In genomic region chr19:43667430-43667809, GRCm38 (mm10) we compare ENCODE assay signal across 12 mouse cellular contexts. TPM values are rescaled to one million over a fixed set of nuclear protein-coding genes. Genes with fewer than 3 reads are reported as not detected.
A peak's percentile ranks its signal among the peaks of the same experiment; 100 is the strongest.
DNase-seq lines count a peak whose midpoint lies in the region; ATAC-seq and TF ChIP-seq lines count a peak whose summit lies in the region.
"Had no signal": no experiment of that assay in that cellular context is flagged by ENCODE, and none has a peak within 500 bp of the region (broad histone marks: within the 10 kb centered on the region; RNA-seq: fewer than 3 reads in every experiment).

No protein-coding gene starts in this region.

- DNase-seq in gastrocnemius, adult 2 months, result no peak
- no peak for DNase-seq in gastrocnemius, postnatal 10 days
- DNase-seq in midbrain, embryonic 14.5 days, result peak; percentile 23
- no peak for DNase-seq in midbrain, embryonic 11.5 days (ENCODE audit: low spot score, missing footprints)
- DNase-seq in thymus, postnatal 0 days (ENCODE audit: low spot score), result peak; percentile 25
- DNase-seq: gastrocnemius, postnatal 36 days had no signal

- no peaks in the 10 kb centered on the region for H3K4me1 ChIP-seq in midbrain, embryonic 14.5 days (ENCODE audit: control insufficient read depth, insufficient read depth, low read length)
- no peaks in the 10 kb centered on the region for H3K4me1 ChIP-seq in midbrain, embryonic 11.5 days (ENCODE audit: control insufficient read depth, insufficient read depth, low read length)
- peaks cover 2% of the 10 kb centered on the region; the same call in 1 of the 2 replicates for H3K4me1 ChIP-seq in bone marrow, adult 2 months (ENCODE audit: control insufficient read depth, insufficient read depth, low read length)
- H3K4me1 ChIP-seq in neural tube, embryonic 15.5 days, result peaks cover 9% of the 10 kb centered on the region
- H3K4me1 ChIP-seq in heart, embryonic 12.5 days (replicated peaks), result peaks cover 5% of the 10 kb centered on the region
- H3K4me1 ChIP-seq: midbrain, embryonic 12.5 days had no signal

- peak overlapping the region; percentile 8; the same call in 1 of the 2 replicates for H3K27ac ChIP-seq in gastrocnemius, adult 2 months
- H3K27ac ChIP-seq in midbrain, embryonic 14.5 days (replicated peaks; ENCODE audit: low read depth, low read length), result no peak overlapping the region
- no peak overlapping the region for H3K27ac ChIP-seq in midbrain, embryonic 11.5 days (ENCODE audit: low read depth, low read length)
- no peak overlapping the region for H3K27ac ChIP-seq in bone marrow, adult 2 months (ENCODE audit: control insufficient read depth, insufficient read depth, low read depth, low read length, poor library complexity)
- H3K27ac ChIP-seq in neural tube, embryonic 15.5 days (replicated peaks), result no peak overlapping the region
- H3K27ac ChIP-seq in heart, embryonic 12.5 days (ENCODE audit: poor library complexity, severe bottlenecking), result no peak overlapping the region
- H3K27ac ChIP-seq: midbrain, embryonic 12.5 days had no signal

- TF ChIP-seq CTCF in gastrocnemius, adult 2 months (IDR thresholded peaks at IDR 0.05), result peak; percentile 28; the same call in 1 of the 2 replicates
- TF ChIP-seq CTCF in bone marrow, adult 2 months (IDR thresholded peaks at IDR 0.05; ENCODE audit: control insufficient read depth, insufficient read depth, low read length), result peak; percentile 34

- intact Hi-C loops in gastrocnemius, adult 2 months (cut with DNase I), result loop anchor here (5.0 kb wide), 1 partner anchor 135 kb away; no protein-coding TSS in a partner anchor

- no peak overlapping the region for H3K9ac ChIP-seq in midbrain, embryonic 14.5 days (replicated peaks; ENCODE audit: low read length)
- no peak overlapping the region for H3K9ac ChIP-seq in midbrain, embryonic 11.5 days (ENCODE audit: low read length)
- H3K9ac ChIP-seq in neural tube, embryonic 15.5 days (replicated peaks), result no peak overlapping the region
- H3K9ac ChIP-seq in heart, embryonic 12.5 days, result no peak overlapping the region
- H3K9ac ChIP-seq: midbrain, embryonic 12.5 days had no signal

- ATAC-seq in midbrain, embryonic 14.5 days (ENCODE audit: low FRiP score, low TSS enrichment), result no peak
- ATAC-seq in midbrain, embryonic 11.5 days (ENCODE audit: low FRiP score), result no peak
- no peak for ATAC-seq in neural tube, embryonic 15.5 days (ENCODE audit: low FRiP score)
- no peak for ATAC-seq in heart, embryonic 12.5 days (ENCODE audit: insufficient number of reproducible peaks, low FRiP score)

- no peak overlapping the region for H3K4me3 ChIP-seq in gastrocnemius, adult 2 months
- no peak overlapping the region for H3K4me3 ChIP-seq in midbrain, embryonic 14.5 days (replicated peaks; ENCODE audit: low read depth, low read length)
- H3K4me3 ChIP-seq in midbrain, embryonic 11.5 days (ENCODE audit: low read depth, low read length), result no peak overlapping the region
- H3K4me3 ChIP-seq in bone marrow, adult 2 months (replicated peaks; ENCODE audit: control insufficient read depth, low read depth, low read length), result no peak overlapping the region
- H3K4me3 ChIP-seq in neural tube, embryonic 15.5 days (replicated peaks), result no peak overlapping the region
- H3K4me3 ChIP-seq in heart, embryonic 12.5 days, result no peak overlapping the region
- H3K4me3 ChIP-seq: midbrain, embryonic 12.5 days had no signal

- WGBS in midbrain, embryonic 14.5 days, result 68% methylated on average over 4 of the region's 4 CpGs
- WGBS in midbrain, embryonic 11.5 days, result 66% methylated on average over 4 of the region's 4 CpGs
- WGBS in bone marrow, adult 2 months, result 49% methylated on average over 4 of the region's 4 CpGs
- 59% methylated on average over 4 of the region's 4 CpGs for WGBS in neural tube, embryonic 15.5 days
- WGBS in heart, embryonic 12.5 days, result 64% methylated on average over 4 of the region's 4 CpGs

- no peak overlapping the region for H3K4me2 ChIP-seq in midbrain, embryonic 14.5 days (ENCODE audit: low read length)
- no peak overlapping the region for H3K4me2 ChIP-seq in midbrain, embryonic 11.5 days
- no peak overlapping the region for H3K4me2 ChIP-seq in neural tube, embryonic 15.5 days
- no peak overlapping the region for H3K4me2 ChIP-seq in heart, embryonic 12.5 days
- H3K4me2 ChIP-seq: midbrain, embryonic 12.5 days had no signal

- H3K27me3 ChIP-seq in midbrain, embryonic 14.5 days (ENCODE audit: control insufficient read depth, insufficient read depth, low read length), result no peaks in the 10 kb centered on the region
- no peaks in the 10 kb centered on the region for H3K27me3 ChIP-seq in midbrain, embryonic 11.5 days (ENCODE audit: control insufficient read depth, insufficient read depth, low read length)
- no peaks in the 10 kb centered on the region for H3K27me3 ChIP-seq in neural tube, embryonic 15.5 days (replicated peaks)
- no peaks in the 10 kb centered on the region for H3K27me3 ChIP-seq in heart, embryonic 12.5 days (replicated peaks)
- H3K27me3 ChIP-seq: midbrain, embryonic 12.5 days had no signal

- H3K9me3 ChIP-seq in midbrain, embryonic 14.5 days (ENCODE audit: control insufficient read depth, low read length), result no peaks in the 10 kb centered on the region
- no peaks in the 10 kb centered on the region for H3K9me3 ChIP-seq in midbrain, embryonic 11.5 days (ENCODE audit: control insufficient read depth, low read length)
- H3K9me3 ChIP-seq in neural tube, embryonic 15.5 days (replicated peaks), result no peaks in the 10 kb centered on the region
- no peaks in the 10 kb centered on the region for H3K9me3 ChIP-seq in heart, embryonic 12.5 days (replicated peaks)
- H3K9me3 ChIP-seq: midbrain, embryonic 12.5 days had no signal

- H3K36me3 ChIP-seq in midbrain, embryonic 14.5 days (ENCODE audit: control insufficient read depth, insufficient read depth, low read length), result peaks cover 17% of the 10 kb centered on the region
- no peaks in the 10 kb centered on the region; the same call in 1 of the 2 replicates for H3K36me3 ChIP-seq in midbrain, embryonic 11.5 days (ENCODE audit: control insufficient read depth, insufficient read depth, low read length)
- peaks cover 18% of the 10 kb centered on the region for H3K36me3 ChIP-seq in neural tube, embryonic 15.5 days
- peaks cover 21% of the 10 kb centered on the region for H3K36me3 ChIP-seq in heart, embryonic 12.5 days

- TF ChIP-seq POLR2A in bone marrow, adult 2 months (IDR thresholded peaks at IDR 0.05; ENCODE audit: borderline replicate concordance, control insufficient read depth, low read depth, low read length), result no peak

RNA-seq across cellular contexts. Expression of gene Slc25a28, which starts 7.3 kb away (rescaled TPM):
- total RNA-seq in gastrocnemius, adult 2 months (2021), result 10 to 100 TPM; 21.2 to 28.7 TPM
- total RNA-seq in gastrocnemius, postnatal 10 days (2021), result 10 to 100 TPM; 18.4 to 21.2 TPM
- 10.8 and 16.7 TPM in 2 replicates for polyA plus RNA-seq in midbrain, embryonic 14.5 days (2014; fragmentation: Nextera tagmentation; extraction: Ambion mirVana)
- 7.6 and 9.7 TPM in 2 replicates for polyA plus RNA-seq in midbrain, embryonic 11.5 days (2014; fragmentation: Nextera tagmentation; extraction: Ambion mirVana)
- polyA plus RNA-seq in bone marrow, adult 2 months (2011; ENCODE audit: insufficient read depth, insufficient read length, low replicate concordance, missing spikeins), result 55.6 and 92.8 TPM in 2 replicates
- polyA plus RNA-seq in thymus, postnatal 0 days (2015; fragmentation: Nextera tagmentation; extraction: Ambion mirVana), result 17.1 and 19.3 TPM in 2 replicates
- polyA plus RNA-seq in neural tube, embryonic 15.5 days (2015; fragmentation: Nextera tagmentation; extraction: Ambion mirVana), result 16.2 and 16.5 TPM in 2 replicates
- polyA plus RNA-seq in heart, embryonic 12.5 days (2016; fragmentation: Nextera tagmentation; extraction: Ambion mirVana), result 11.1 and 12.6 TPM in 2 replicates

RNA-seq across cellular contexts. Expression of gene Entpd7, which starts 22.1 kb away (rescaled TPM):
- 1 to 10 TPM; 1.2 to 1.3 TPM for total RNA-seq in gastrocnemius, adult 2 months (2021)
- 1 to 10 TPM; 3.9 to 7.5 TPM for total RNA-seq in gastrocnemius, postnatal 10 days (2021)
- 10.3 and 10.5 TPM in 2 replicates for polyA plus RNA-seq in midbrain, embryonic 14.5 days (2014; fragmentation: Nextera tagmentation; extraction: Ambion mirVana)
- polyA plus RNA-seq in midbrain, embryonic 11.5 days (2014; fragmentation: Nextera tagmentation; extraction: Ambion mirVana), result 12.2 and 12.7 TPM in 2 replicates
- 4.4 and 8.0 TPM in 2 replicates for polyA plus RNA-seq in bone marrow, adult 2 months (2011; ENCODE audit: insufficient read depth, insufficient read length, low replicate concordance, missing spikeins)
- polyA plus RNA-seq in thymus, postnatal 0 days (2015; fragmentation: Nextera tagmentation; extraction: Ambion mirVana), result 8.9 and 11.2 TPM in 2 replicates
- polyA plus RNA-seq in neural tube, embryonic 15.5 days (2015; fragmentation: Nextera tagmentation; extraction: Ambion mirVana), result 8.9 and 9.5 TPM in 2 replicates
- 6.6 and 8.0 TPM in 2 replicates for polyA plus RNA-seq in heart, embryonic 12.5 days (2016; fragmentation: Nextera tagmentation; extraction: Ambion mirVana)

RNA-seq across cellular contexts. Expression of gene Nkx2-3, which starts 55.3 kb away (rescaled TPM):
- total RNA-seq in gastrocnemius, adult 2 months (2021), result not detected
- total RNA-seq in gastrocnemius, postnatal 10 days (2021), result not detected
- polyA plus RNA-seq in midbrain, embryonic 14.5 days (2014; fragmentation: Nextera tagmentation; extraction: Ambion mirVana), result 0.30 and 0.62 TPM in 2 replicates
- polyA plus RNA-seq in midbrain, embryonic 11.5 days (2014; fragmentation: Nextera tagmentation; extraction: Ambion mirVana), result 0.60 and 0.77 TPM in 2 replicates
- not detected in 2 replicates for polyA plus RNA-seq in bone marrow, adult 2 months (2011; ENCODE audit: insufficient read depth, insufficient read length, low replicate concordance, missing spikeins)
- not detected in 2 replicates for polyA plus RNA-seq in thymus, postnatal 0 days (2015; fragmentation: Nextera tagmentation; extraction: Ambion mirVana)
- polyA plus RNA-seq in neural tube, embryonic 15.5 days (2015; fragmentation: Nextera tagmentation; extraction: Ambion mirVana), result 5.5 TPM in 1 of 2 replicates, not detected in the other
- not detected in 2 replicates for polyA plus RNA-seq in heart, embryonic 12.5 days (2016; fragmentation: Nextera tagmentation; extraction: Ambion mirVana)
- total RNA-seq: adrenal gland, postnatal 14 days; gastrocnemius, postnatal 36 days had no signal
- polyA plus RNA-seq: limb, embryonic 14.5 days had no signal

Comparison
In these comparisons a context has a peak if more than half of its experiments do, and no peak if none do; other contexts are left out.
1. DNase-seq: peak in midbrain, embryonic 14.5 days (single experiment) and thymus, postnatal 0 days (single experiment); none in gastrocnemius, adult 2 months (single experiment), gastrocnemius, postnatal 10 days (single experiment) and midbrain, embryonic 11.5 days (single experiment).